Mouse (Mus musculus): ENCODE data around the gene Cpd.
A peak's percentile ranks its signal among the peaks of the same experiment; 100 is the strongest.

Gene Cpd

DNA sequence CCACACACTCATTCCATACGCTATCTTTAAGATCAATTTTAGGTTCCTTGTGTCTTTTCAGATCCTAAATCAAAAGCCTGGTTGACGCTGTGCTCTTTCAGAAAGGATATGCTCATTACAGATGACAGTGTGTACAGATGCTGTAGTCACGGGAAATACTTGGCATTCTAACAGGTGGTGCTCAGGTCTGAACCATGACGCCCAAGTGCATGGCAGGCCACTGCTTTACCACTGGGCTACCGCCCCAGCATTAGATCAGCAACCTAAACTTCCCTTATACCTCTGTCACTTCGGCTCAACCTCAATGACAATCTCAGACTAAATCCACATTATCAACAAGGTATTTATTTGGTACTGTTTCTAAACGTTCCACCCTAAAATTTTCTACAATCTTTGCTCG lies 71.3 kb downstream of the Cpd start:
- DNase-seq = no peak

DNA sequence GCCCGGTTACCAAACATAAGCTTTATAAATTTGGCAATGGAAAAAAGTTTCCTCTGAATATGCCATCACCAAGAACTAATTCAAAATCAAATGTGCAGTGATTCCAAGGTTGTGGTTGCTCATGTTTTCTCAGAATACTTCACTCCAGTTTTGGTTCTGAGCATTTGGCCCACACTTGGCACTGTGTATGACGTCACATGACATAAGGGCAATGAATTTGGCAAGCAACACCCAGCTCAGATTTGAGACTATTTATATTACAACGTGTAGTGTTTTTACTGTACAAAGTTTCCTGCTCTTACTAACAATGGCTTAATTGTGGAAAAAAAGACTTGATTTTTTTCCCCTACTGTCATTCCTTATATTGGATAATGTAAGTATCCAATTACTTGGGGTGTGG lies 73.0 kb downstream of the Cpd start:
- DNase-seq = no peak

DNA sequence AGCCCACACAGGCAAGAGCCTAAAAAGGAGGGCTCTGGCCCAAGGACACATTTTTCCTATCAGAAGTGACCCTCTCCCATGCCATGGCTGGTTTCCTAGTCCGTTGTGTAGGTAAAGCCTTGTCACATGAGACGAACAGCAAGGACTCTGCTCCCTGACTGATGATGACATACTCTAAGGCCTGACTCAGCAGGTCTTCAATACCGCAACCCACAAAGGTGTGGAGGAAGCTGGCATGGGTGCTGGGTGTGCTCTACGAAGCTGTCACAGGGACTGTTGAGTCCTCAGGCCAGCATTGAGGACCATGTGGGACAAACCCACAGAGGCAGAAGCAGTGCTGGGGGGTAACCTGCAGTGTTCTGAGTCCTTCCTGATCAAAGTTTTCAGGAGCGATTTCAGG lies 76.3 kb downstream of the Cpd start:
- no peak for DNase-seq

DNA sequence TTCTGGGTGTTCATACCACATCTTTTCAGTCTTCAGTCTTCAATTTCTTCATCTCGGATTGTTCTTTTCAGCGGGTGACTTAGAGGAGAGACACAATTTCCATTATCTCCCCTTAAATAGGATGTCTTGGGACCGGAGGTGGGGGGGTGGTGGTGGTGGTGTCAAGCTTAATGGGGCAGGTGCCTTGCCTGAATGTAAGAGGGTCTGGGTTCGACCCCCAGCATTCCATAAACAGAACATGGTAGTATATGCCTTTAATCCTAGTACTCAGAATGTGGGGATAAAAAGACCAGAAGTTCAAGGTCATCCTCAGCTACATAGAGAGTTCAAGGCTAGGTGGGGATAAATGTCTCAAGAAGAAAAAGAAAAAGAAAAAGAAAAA lies 83.1 kb downstream of the Cpd start:
- no peak for DNase-seq

DNA sequence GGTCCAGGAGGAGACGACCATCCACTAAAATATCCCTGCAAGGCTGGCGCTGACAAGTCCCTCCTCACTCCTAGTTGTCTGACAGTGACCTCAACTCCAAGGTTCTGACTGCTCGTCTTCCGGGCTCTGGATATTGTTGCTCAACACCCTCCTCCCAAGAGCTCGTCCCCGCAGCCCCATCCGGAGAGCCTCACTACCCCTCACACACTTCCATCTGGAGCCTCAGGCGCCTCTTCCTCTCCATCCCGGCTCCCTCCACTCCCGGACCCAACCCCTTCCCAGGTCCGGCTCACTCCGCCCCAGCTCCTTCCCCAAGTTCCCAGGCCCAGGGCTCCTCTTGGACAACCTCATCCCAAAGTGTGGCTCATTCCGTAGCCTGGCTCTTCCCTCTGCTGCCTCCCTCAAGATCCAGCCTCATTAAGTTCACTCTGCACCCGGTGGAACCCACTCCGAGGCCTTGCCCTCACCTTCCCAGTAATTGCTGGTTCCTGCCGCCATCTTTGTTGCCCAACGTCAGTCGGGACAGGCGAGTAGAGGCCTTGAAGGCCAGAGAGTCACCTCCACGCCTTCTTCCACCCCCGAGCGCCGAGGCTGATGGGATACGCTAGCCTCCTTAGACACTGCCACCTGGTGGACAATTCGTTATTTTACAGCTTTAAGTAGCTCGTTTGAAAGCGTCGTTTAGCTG lies 83.6 kb downstream of the Cpd start, which contains the start of gene Gosr1:
Gene Gosr1 (minus strand): TSS at position 527 of the 688 bp plus-strand sequence.
- peak; percentile 97 for DNase-seq

DNA sequence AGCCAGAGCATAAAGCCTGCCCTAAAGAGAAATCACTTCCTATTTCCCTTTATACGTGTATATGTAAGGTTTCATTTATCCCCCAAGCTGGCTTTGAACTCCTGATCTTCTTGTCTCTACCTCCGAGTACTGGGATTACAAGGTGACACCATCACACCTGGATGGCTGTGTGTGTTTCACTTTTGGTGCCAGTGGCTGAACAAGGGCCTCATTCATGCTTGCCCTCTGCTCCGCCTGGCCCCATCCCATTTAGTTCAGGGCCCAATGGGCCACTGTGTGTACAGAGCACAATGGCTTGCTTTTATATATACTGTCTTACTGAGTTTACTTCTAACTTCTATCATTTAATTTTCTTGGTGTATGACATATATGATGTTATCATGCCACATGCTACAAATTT lies 94.5 kb downstream of the Cpd start:
- DNase-seq = no peak

DNA sequence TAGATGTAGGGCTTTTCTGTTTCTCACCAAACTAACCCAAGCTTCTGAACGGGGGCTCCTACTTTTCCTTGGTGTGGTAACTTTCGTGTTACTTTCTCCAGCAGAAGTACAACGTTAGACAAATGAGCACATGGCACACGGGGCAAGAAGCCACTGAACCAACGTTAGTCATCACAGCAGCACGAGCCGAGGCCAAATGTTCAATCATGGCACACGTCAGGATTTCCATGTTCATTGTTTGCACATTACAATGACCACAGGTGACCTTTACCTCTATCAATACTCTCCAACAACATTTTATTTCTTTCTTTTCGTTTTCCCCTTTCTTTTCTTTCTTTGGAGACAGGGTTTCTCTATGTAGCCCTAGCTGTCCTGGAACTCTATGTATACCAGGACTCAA lies 98.0 kb downstream of the Cpd start:
- no peak for DNase-seq

DNA sequence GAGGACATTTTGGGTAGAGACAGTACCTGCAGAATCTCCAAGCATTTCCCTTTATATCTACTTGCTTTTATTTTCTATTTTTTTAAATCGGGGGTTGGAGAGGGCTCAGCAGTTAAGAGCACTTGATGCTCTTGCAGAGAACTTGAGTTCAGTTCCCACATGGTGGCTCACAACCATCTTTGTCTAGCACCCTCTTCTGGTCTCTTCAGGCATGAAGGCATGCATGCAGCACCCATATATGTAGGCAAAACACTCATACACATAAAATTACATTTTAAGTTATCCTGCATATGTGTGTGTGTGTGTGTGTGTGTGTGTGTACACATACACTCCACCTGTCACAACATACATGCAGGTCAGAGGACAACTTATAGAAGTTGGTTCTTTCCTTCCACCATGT lies 100.9 kb downstream of the Cpd start:
- no peak for DNase-seq

DNA sequence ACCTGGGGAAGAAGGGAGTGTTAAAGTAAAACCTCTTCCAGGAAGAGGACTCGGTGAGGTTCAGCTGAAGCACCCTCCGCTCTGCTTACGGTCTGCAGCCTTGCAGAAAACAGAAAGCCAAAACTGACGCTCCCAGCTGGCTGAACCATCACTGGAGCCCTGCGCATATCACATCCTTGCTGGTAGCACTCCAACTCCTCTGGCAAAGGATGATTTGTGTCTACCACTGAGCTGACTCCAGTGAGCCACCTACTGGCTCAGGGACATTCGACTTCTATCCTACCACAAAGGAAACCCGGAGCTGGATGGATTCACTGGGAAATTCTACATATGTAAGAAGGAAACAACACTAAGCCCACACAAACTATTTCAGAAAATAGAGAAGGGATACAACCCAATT lies 102.3 kb downstream of the Cpd start:
- DNase-seq = peak; percentile 57

DNA sequence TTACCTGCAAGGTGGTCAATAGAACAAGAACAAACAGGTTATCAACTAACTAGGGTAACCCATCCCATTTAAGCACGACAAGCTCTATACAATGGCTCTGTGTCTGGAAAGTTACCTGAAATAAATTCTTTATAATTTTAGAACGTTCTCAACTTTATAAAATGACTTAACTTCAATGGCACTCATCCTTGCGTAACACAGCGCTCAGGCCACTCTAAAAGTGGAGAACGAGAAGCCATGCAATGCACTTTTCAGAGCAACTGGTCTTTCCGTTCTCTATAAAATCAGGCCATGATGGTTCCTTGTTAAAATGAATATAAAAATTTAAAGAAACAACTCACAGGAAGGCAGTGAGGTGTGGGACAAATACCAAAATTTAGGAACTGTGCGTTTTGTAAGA lies 104.3 kb downstream of the Cpd start:
- peak; percentile 55 for DNase-seq

DNA sequence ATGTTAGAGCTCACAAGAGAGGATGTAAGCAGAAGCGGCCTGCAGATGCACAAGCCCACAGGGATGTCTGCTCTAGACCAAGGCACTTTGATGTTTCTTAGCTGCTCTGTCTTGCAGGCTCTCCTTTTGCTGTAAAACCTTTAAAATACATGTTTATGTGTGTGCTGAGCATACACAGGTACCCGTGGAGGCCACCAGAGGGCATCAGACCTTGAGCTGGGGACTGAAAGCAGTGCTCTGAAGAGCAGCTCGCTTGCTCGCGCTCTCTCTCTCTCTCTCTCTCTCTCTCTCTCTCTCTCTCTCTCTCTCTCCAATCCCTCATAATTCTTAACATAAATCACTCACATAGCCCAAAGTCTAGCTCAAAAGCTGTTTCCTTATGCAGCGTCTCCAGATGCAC lies 107.7 kb downstream of the Cpd start:
- DNase-seq = peak; percentile 35

DNA sequence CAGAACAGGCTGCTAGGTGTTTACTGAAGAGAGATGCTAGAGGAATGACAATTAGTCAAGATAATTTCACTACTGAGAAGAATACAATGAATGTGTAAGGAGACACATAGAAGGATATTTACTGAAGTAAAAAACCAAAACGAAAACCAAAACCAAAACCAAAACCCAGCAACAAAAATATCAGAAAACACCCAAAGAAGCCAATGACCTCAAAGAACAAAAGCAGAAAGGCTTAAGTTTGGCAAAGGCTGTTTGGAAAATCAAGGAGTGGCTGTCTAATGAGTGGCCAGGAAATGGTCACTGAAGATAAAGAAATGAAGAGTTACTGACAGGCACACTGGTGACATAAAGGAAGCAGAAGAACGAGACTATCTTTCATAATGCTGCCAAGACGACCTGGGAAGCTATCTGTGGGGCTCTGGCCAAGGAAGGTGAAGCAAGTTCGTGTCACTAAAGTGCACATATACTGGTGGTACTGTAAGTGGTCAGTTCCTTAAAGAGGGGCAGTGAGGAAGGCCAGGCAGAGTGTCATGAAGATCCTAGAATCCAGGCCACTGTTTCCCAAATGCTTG lies 111.0 kb downstream of the Cpd start:
- DNase-seq = peak; percentile 15

DNA sequence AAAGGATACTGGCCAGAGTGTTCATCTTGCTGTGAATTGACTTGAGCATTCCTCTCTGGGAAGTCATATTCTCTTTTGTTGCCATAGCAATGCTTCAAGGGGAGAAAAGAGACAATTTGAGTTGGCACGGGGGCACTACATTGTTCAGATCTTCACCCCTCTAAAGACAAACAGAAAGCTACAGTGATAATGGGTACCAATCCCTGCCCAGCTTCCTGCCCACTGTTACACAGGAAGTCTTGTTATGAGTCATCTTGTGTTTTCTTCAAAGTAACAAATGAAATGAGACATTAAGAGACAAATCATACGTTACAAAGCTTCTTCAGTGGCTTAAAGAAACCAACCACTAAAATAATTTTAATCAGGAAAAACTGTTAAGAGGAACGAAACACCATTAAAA lies 112.3 kb downstream of the Cpd start:
- peak; percentile 28 for DNase-seq

DNA sequence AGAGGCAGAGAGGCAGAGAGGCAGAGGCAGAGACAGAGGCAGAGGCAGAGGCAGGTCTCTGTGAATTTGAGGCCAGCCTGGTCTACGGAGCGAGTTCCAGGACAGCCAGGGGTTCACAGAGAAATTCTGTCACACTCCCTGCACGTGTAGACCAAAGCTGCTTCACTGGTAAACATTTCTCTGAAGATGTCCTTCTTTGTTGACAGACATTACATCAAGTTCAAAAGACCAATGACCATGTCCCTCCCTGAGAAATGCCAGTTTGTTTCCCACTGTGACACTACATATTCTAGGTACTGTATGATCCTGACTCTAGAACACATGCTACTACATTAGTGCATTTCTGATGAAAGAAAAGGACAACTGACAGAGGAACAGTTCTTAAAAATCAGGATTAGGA lies 116.2 kb downstream of the Cpd start:
- DNase-seq = no peak
